Mouse (Mus musculus) C2C12 (cell line): Measurements from ENCODE around the gene Asic2.

ENCODE experiments used
- CEBPB ChIP-seq: IDR thresholded peaks from one replicate; pipeline ENCODE4 v1.6.1; 2011; ENCODE audit warnings: low read depth, mild to moderate bottlenecking, control low read depth, moderate library complexity
- CTCF ChIP-seq: IDR thresholded peaks from one replicate; pipeline ENCODE4 v1.5.1; 2011; ENCODE audit not compliant: control insufficient read depth, insufficient read depth, insufficient read length
- FOSL1 ChIP-seq: IDR thresholded peaks from one replicate; pipeline ENCODE4 v1.8.0; 2011; ENCODE audit warnings: mild to moderate bottlenecking, low read length; ENCODE audit not compliant: poor library complexity, insufficient read depth, severe bottlenecking
- MYOD1 ChIP-seq: IDR thresholded peaks from one replicate; pipeline ENCODE4 v1.6.1; 2011; ENCODE audit warnings: low read depth; ENCODE audit not compliant: control insufficient read depth, insufficient read length
- USF1 ChIP-seq: IDR thresholded peaks from one replicate; pipeline ENCODE4 v1.6.1; 2011; ENCODE audit warnings: low read depth, mild to moderate bottlenecking, control low read depth, moderate library complexity

- TF ChIP-seq CTCF = no peak
- no peak for TF ChIP-seq FOSL1
- no peak for TF ChIP-seq CEBPB
- TF ChIP-seq USF1 = no peak
- TF ChIP-seq MYOD1 = no peak
These were observed 487.1 kb downstream of the Asic2 start for GRCm38 (mm10) chr11:81481198-81481597.
